Mouse (Mus musculus): ENCODE measurements around the gene Spdye4a.
"Not testable (repeated sequence)": the region's sequence is repeated elsewhere in the genome, so short reads cannot be mapped to it uniquely, and the experiment has no call there.

Gene Spdye4a

GRCm38 (mm10) chr5:143235028-143235693 lies 8.5 kb upstream of the Spdye4a start, which contains the start of gene Zfp12:
TSS of gene Zfp12 (plus strand) at chr5:143235163.
- peak; percentile 90 to 94 for DNase-seq (ENCODE audit: low spot score in 2 of 2)

GRCm38 (mm10) chr5:143222287-143222686 lies 4.4 kb downstream of the Spdye4a start:
- no peak for DNase-seq (ENCODE audit: low spot score in 2 of 2)

GRCm38 (mm10) chr5:143220996-143221395 lies 5.7 kb downstream of the Spdye4a start:
- DNase-seq (ENCODE audit: low spot score in 2 of 2), result no peak

- DNase-seq (ENCODE audit: low spot score in 2 of 2), result no peak
These were observed 12.9 kb downstream of the Spdye4a start for GRCm38 (mm10) chr5:143213832-143214231.

GRCm38 (mm10) chr5:143205015-143205414 lies 21.7 kb downstream of the Spdye4a start:
- no peak for DNase-seq (ENCODE audit: low spot score in 2 of 2)

GRCm38 (mm10) chr5:143196506-143196905 lies 30.2 kb downstream of the Spdye4a start:
- DNase-seq (ENCODE audit: low spot score in 2 of 2), result no peak

GRCm38 (mm10) chr5:143195166-143195565 lies 31.5 kb downstream of the Spdye4a start:
- no peak for DNase-seq (ENCODE audit: low spot score in 2 of 2)

- not testable (repeated sequence) for DNase-seq (ENCODE audit: low spot score in 2 of 2)
These were observed 31.9 kb downstream of the Spdye4a start for GRCm38 (mm10) chr5:143194747-143195146.

- DNase-seq (ENCODE audit: low spot score in 2 of 2), result no peak
These were observed 33.9 kb downstream of the Spdye4a start for GRCm38 (mm10) chr5:143192806-143193205.

GRCm38 (mm10) chr5:143188014-143188413 lies 38.7 kb downstream of the Spdye4a start:
- not testable (repeated sequence) for DNase-seq (ENCODE audit: low spot score in 2 of 2)

GRCm38 (mm10) chr5:143180255-143181076 lies 46.2 kb downstream of the Spdye4a start, which contains the start of the genes Rbak and Spdye4b:
TSS of gene Rbak (minus strand) at chr5:143180775.
TSS of gene Spdye4b (plus strand) at chr5:143181017.
- peak; percentile 84 to 91 for DNase-seq (ENCODE audit: low spot score in 2 of 2)

- DNase-seq (ENCODE audit: low spot score in 2 of 2), result no peak
These were observed 47.5 kb downstream of the Spdye4a start for GRCm38 (mm10) chr5:143179179-143179578.

GRCm38 (mm10) chr5:143177541-143178200 lies 49.0 kb downstream of the Spdye4a start:
- no peak for DNase-seq (ENCODE audit: low spot score in 2 of 2)

- DNase-seq (ENCODE audit: low spot score in 2 of 2), result no peak
These were observed 50.7 kb downstream of the Spdye4a start for GRCm38 (mm10) chr5:143175970-143176369.

All from frontal cortex, postnatal 25 days (tissue).